ENCODE assay signal across 8 mouse cellular contexts in genomic region chr7:127091114-127091896, GRCm38 (mm10). TPM values are rescaled to one million over a fixed set of nuclear protein-coding genes. Genes with fewer than 3 reads are reported as not detected.
DNase-seq lines count a peak whose midpoint lies in the region; ATAC-seq and TF ChIP-seq lines count a peak whose summit lies in the region.

AI467606 (plus strand) TSS chr7:127091359.

- WGBS in midbrain, embryonic 10.5 days = 80% methylated on average over 16 of the region's 16 CpGs
- WGBS in midbrain, embryonic 16.5 days = 80% methylated on average over 16 of the region's 16 CpGs
- WGBS in limb, embryonic 14.5 days = 60% methylated on average over 16 of the region's 16 CpGs
- WGBS in forebrain, embryonic 13.5 days = 76% methylated on average over 16 of the region's 16 CpGs

- H3K4me3 ChIP-seq in midbrain, embryonic 10.5 days = peak within 1 kb of the TSS; percentile 14; the same call in 1 of the 2 replicates
- no peak within 1 kb of the TSS for H3K4me3 ChIP-seq in midbrain, embryonic 16.5 days (ENCODE audit: low read depth, low read length)
- peak within 1 kb of the TSS; percentile 50 for H3K4me3 ChIP-seq in brown adipose tissue, adult 24 weeks (ENCODE audit: insufficient read depth, low read depth, low read length)
- H3K4me3 ChIP-seq in limb, embryonic 14.5 days (replicated peaks; ENCODE audit: low read length) = peak within 1 kb of the TSS; percentile 15
- no peak within 1 kb of the TSS for H3K4me3 ChIP-seq in forebrain, embryonic 13.5 days

- no peak within 1 kb of the TSS for H3K4me2 ChIP-seq in midbrain, embryonic 16.5 days (ENCODE audit: low read length)
- peak within 1 kb of the TSS; percentile 29 for H3K4me2 ChIP-seq in limb, embryonic 14.5 days (replicated peaks; ENCODE audit: low read depth, low read length, severe bottlenecking)
- H3K4me2 ChIP-seq in forebrain, embryonic 13.5 days = no peak within 1 kb of the TSS

- H3K27me3 ChIP-seq in midbrain, embryonic 10.5 days (ENCODE audit: low read depth, poor library complexity, severe bottlenecking) = no peaks in the 10 kb centered on the region
- H3K27me3 ChIP-seq in midbrain, embryonic 16.5 days (ENCODE audit: control insufficient read depth, insufficient read depth, low read depth, low read length) = no peaks in the 10 kb centered on the region
- no peaks in the 10 kb centered on the region for H3K27me3 ChIP-seq in limb, embryonic 14.5 days (ENCODE audit: control insufficient read depth, insufficient read depth, low read length)
- no peaks in the 10 kb centered on the region for H3K27me3 ChIP-seq in forebrain, embryonic 13.5 days

- DNase-seq in midbrain, embryonic 10.5 days (ENCODE audit: low spot score) = no peak
- peak; percentile 70 to 72 for DNase-seq in heart, postnatal 10 days
- DNase-seq in limb, embryonic 14.5 days (ENCODE audit: low spot score) = peak; percentile 40
- DNase-seq in naive thymus-derived CD4-positive, alpha-beta T cell, adult 2 months (ENCODE audit: low read depth) = peak; percentile 98
- DNase-seq in left cerebral cortex, postnatal 4 days = no peak

- H3K27ac ChIP-seq in midbrain, embryonic 10.5 days (replicated peaks) = peak within 1 kb of the TSS; percentile 58
- H3K27ac ChIP-seq in midbrain, embryonic 16.5 days (ENCODE audit: low read length) = no peak within 1 kb of the TSS
- peak within 1 kb of the TSS; percentile 61; the same call in 1 of the 2 replicates for H3K27ac ChIP-seq in brown adipose tissue, adult 24 weeks (replicated peaks; ENCODE audit: low read depth, low read length)
- H3K27ac ChIP-seq in limb, embryonic 14.5 days (replicated peaks; ENCODE audit: low read depth, low read length) = no peak within 1 kb of the TSS
- no peak within 1 kb of the TSS for H3K27ac ChIP-seq in forebrain, embryonic 13.5 days

- ATAC-seq in midbrain, embryonic 16.5 days = no peak
- ATAC-seq in limb, embryonic 14.5 days (ENCODE audit: low FRiP score, low read depth) = peak; percentile 44; the same call in 1 of the 2 replicates
- ATAC-seq in forebrain, embryonic 13.5 days = no peak

- no peak for TF ChIP-seq POLR2A in limb, embryonic 14.5 days (IDR thresholded peaks at IDR 0.05; ENCODE audit: borderline replicate concordance, extremely low read depth, insufficient read depth, insufficient read length)

- H3K9ac ChIP-seq in midbrain, embryonic 16.5 days (ENCODE audit: low read depth, low read length) = no peak within 1 kb of the TSS
- no peak within 1 kb of the TSS for H3K9ac ChIP-seq in limb, embryonic 14.5 days (ENCODE audit: low read depth, low read length, severe bottlenecking)
- no peak within 1 kb of the TSS for H3K9ac ChIP-seq in forebrain, embryonic 13.5 days

- H3K9me3 ChIP-seq in midbrain, embryonic 10.5 days (replicated peaks) = no peaks in the 10 kb centered on the region
- H3K9me3 ChIP-seq in midbrain, embryonic 16.5 days (replicated peaks; ENCODE audit: control insufficient read depth, low read length, poor library complexity, severe bottlenecking) = no peaks in the 10 kb centered on the region
- H3K9me3 ChIP-seq in limb, embryonic 14.5 days (ENCODE audit: control insufficient read depth, low read length) = no peaks in the 10 kb centered on the region
- no peaks in the 10 kb centered on the region for H3K9me3 ChIP-seq in forebrain, embryonic 13.5 days (replicated peaks)

- no peaks in the 10 kb centered on the region for H3K36me3 ChIP-seq in midbrain, embryonic 10.5 days
- no peaks in the 10 kb centered on the region for H3K36me3 ChIP-seq in midbrain, embryonic 16.5 days (ENCODE audit: control insufficient read depth, insufficient read depth, low read length)
- no peaks in the 10 kb centered on the region for H3K36me3 ChIP-seq in limb, embryonic 14.5 days (ENCODE audit: control insufficient read depth, insufficient read depth, low read length)
- no peaks in the 10 kb centered on the region for H3K36me3 ChIP-seq in forebrain, embryonic 13.5 days (ENCODE audit: poor library complexity, severe bottlenecking)

- peaks cover 34% of the 10 kb centered on the region for H3K4me1 ChIP-seq in midbrain, embryonic 10.5 days
- H3K4me1 ChIP-seq in midbrain, embryonic 16.5 days (ENCODE audit: control insufficient read depth, insufficient read depth, low read length) = no peaks in the 10 kb centered on the region
- H3K4me1 ChIP-seq in brown adipose tissue, adult 24 weeks (ENCODE audit: control insufficient read depth, insufficient read depth, insufficient read length, low read length) = peaks cover 3% of the 10 kb centered on the region; the same call in 1 of the 2 replicates
- no peaks in the 10 kb centered on the region for H3K4me1 ChIP-seq in limb, embryonic 14.5 days (ENCODE audit: control insufficient read depth, insufficient read depth, low read length)
- H3K4me1 ChIP-seq in forebrain, embryonic 13.5 days = peaks cover 10% of the 10 kb centered on the region

- intact Hi-C loops in heart, postnatal 10 days (cut with DNase I) = no loop called here
- intact Hi-C loops in left cerebral cortex, postnatal 4 days (cut with DNase I) = no loop called here

RNA-seq across cellular contexts. Expression of gene AI467606, which starts in this region (rescaled TPM):
- polyA plus RNA-seq in midbrain, embryonic 10.5 days (2016; fragmentation: Nextera tagmentation; extraction: Ambion mirVana) = 0.91 and 1.2 TPM in 2 replicates
- 1.7 and 2.5 TPM in 2 replicates for polyA plus RNA-seq in midbrain, embryonic 16.5 days (2015; fragmentation: Nextera tagmentation; extraction: Ambion mirVana)
- 0.96 and 1.8 TPM in 2 replicates for polyA plus RNA-seq in brown adipose tissue, adult 24 weeks (2012; ENCODE audit: insufficient read depth, insufficient read length, missing spikeins)
- 1 to 10 TPM in 1 of 2 experiments, under 1 TPM in 1; 0.94 to 1.5 TPM for total RNA-seq in heart, postnatal 10 days (2021)
- 5.6 and 7.1 TPM in 2 replicates for polyA plus RNA-seq in limb, embryonic 14.5 days (2012; rRNA removed)
- polyA plus RNA-seq in limb, embryonic 14.5 days (2014; fragmentation: Nextera tagmentation; extraction: Ambion mirVana) = 4.9 and 5.3 TPM in 2 replicates
- under 1 TPM; 0.77 to 0.90 TPM for total RNA-seq in left cerebral cortex, postnatal 4 days (2021)
- polyA plus RNA-seq in forebrain, embryonic 13.5 days (2015; fragmentation: Nextera tagmentation; extraction: Ambion mirVana) = 0.91 and 1.0 TPM in 2 replicates

Comparison
In these comparisons a context has a peak if more than half of its experiments do, and no peak if none do; other contexts are left out.
1. H3K27ac ChIP-seq: peak in midbrain, embryonic 10.5 days (single experiment) and brown adipose tissue, adult 24 weeks (single experiment); none in midbrain, embryonic 16.5 days (single experiment), limb, embryonic 14.5 days (single experiment) and forebrain, embryonic 13.5 days (single experiment).
2. H3K4me3 ChIP-seq: peak in midbrain, embryonic 10.5 days (single experiment), brown adipose tissue, adult 24 weeks (single experiment) and limb, embryonic 14.5 days (single experiment); none in midbrain, embryonic 16.5 days (single experiment) and forebrain, embryonic 13.5 days (single experiment).
3. DNase-seq: peak in heart, postnatal 10 days (2 of 2), limb, embryonic 14.5 days (single experiment) and naive thymus-derived CD4-positive, alpha-beta T cell, adult 2 months (single experiment); none in midbrain, embryonic 10.5 days (single experiment) and left cerebral cortex, postnatal 4 days (single experiment).